Mouse (Mus musculus) gastrocnemius, postnatal 14 days (tissue): ENCODE data around the gene C1rb. TPM values are rescaled to one million over a fixed set of nuclear protein-coding genes. Genes with fewer than 3 reads are reported as not detected.
A peak's percentile ranks its signal among the peaks of the same experiment; 100 is the strongest.
"Not testable (repeated sequence)": the region's sequence is repeated elsewhere in the genome, so short reads cannot be mapped to it uniquely, and the experiment has no call there.

Experiments
- DNase-seq: peaks from one replicate; pipeline ENCODE4 v3.0.0; 2021; ENCODE audit warnings: mixed read lengths
- intact Hi-C: fragments of 180-260 bp; cut with DNase I; formaldehyde crosslinking; loops from one replicate; pipeline ENCODE4 v1.15.1; 2025; ENCODE audit warnings: low total_unique reads
- long read RNA-seq, 2 experiments: library from polyadenylated mRNA; stranded (forward); transcript quantifications; one replicate each; pipeline ENCODE4 v2.0.0; 2021
- total RNA-seq, 2 experiments: library from RNA; stranded (reverse); gene quantifications; 2 replicates each; pipeline ENCODE4 v1.2.3; 2021

C1rb gene
- 1 to 10 TPM; 1.3 to 2.3 TPM for total RNA-seq
- long read RNA-seq, experiment 1: 0 reads
- long read RNA-seq, experiment 2: 0 reads

- intact Hi-C loops: loop anchor here (10.0 kb wide), 2 partner anchors 85 to 195 kb away; partner anchors contain the start of gene Eno2
- DNase-seq: peak; percentile 50
Observed at GRCm38 (mm10) chr6:124570026-124570425, at the start of gene C1rb. TSS of gene C1rb (plus strand) at chr6:124570294.

- DNase-seq, intact Hi-C loops: not testable (repeated sequence)
Observed at GRCm38 (mm10) chr6:124522082-124522481, 48.0 kb upstream of the C1rb start.

GRCm38 (mm10) chr6:124527881-124528280 lies 42.2 kb upstream of the C1rb start:
- no peak for DNase-seq
- intact Hi-C loops: no loop called here

- DNase-seq: no peak
- intact Hi-C loops: no loop called here
Observed at GRCm38 (mm10) chr6:124531077-124531476, 39.0 kb upstream of the C1rb start.

- DNase-seq, intact Hi-C loops: not testable (repeated sequence)
Observed at GRCm38 (mm10) chr6:124536125-124536829, 33.8 kb upstream of the C1rb start.

- intact Hi-C loops, DNase-seq: not testable (repeated sequence)
Observed at GRCm38 (mm10) chr6:124541176-124541575, 28.9 kb upstream of the C1rb start.

- intact Hi-C loops: not testable (repeated sequence)
Observed at GRCm38 (mm10) chr6:124542284-124542683, 27.8 kb upstream of the C1rb start, which contains the start of gene C1s1. TSS of gene C1s1 (minus strand) at chr6:124542359.

GRCm38 (mm10) chr6:124544466-124544865 lies 25.6 kb upstream of the C1rb start:
- intact Hi-C loops: no loop called here
- DNase-seq: peak; percentile 43

More at GRCm38 (mm10) chr6:124542284-124542683, 27.8 kb upstream of the C1rb start, which contains the start of gene C1s1:
- peak; percentile 54 for DNase-seq

GRCm38 (mm10) chr6:124545425-124545824 lies 24.7 kb upstream of the C1rb start:
- intact Hi-C loops: no loop called here
- no peak for DNase-seq

- DNase-seq, intact Hi-C loops: not testable (repeated sequence)
Observed at GRCm38 (mm10) chr6:124547979-124548378, 22.1 kb upstream of the C1rb start.

- intact Hi-C loops: no loop called here
- no peak for DNase-seq
Observed at GRCm38 (mm10) chr6:124549023-124549550, 21.0 kb upstream of the C1rb start.

GRCm38 (mm10) chr6:124552766-124553165 lies 17.3 kb upstream of the C1rb start:
- intact Hi-C loops: no loop called here
- DNase-seq: no peak

- intact Hi-C loops, DNase-seq: not testable (repeated sequence)
Observed at GRCm38 (mm10) chr6:124555956-124556355, 14.1 kb upstream of the C1rb start.

- intact Hi-C loops, DNase-seq: not testable (repeated sequence)
Observed at GRCm38 (mm10) chr6:124561156-124561555, 8.9 kb upstream of the C1rb start.

GRCm38 (mm10) chr6:124561611-124562010 lies 8.5 kb upstream of the C1rb start:
- intact Hi-C loops, DNase-seq: not testable (repeated sequence)

- intact Hi-C loops: loop anchor here (10.0 kb wide), 2 partner anchors 80 to 190 kb away; partner anchors contain the start of gene Eno2
- not testable (repeated sequence) for DNase-seq
Observed at GRCm38 (mm10) chr6:124575155-124575678, 5.1 kb downstream of the C1rb start.

- not testable (repeated sequence) for DNase-seq
Observed at GRCm38 (mm10) chr6:124580155-124580554, 10.1 kb downstream of the C1rb start.

GRCm38 (mm10) chr6:124582231-124582630 lies 12.1 kb downstream of the C1rb start:
- no peak for DNase-seq
- intact Hi-C loops: no loop called here

More at GRCm38 (mm10) chr6:124580155-124580554, 10.1 kb downstream of the C1rb start:
- intact Hi-C loops: not testable (repeated sequence)

- intact Hi-C loops: no loop called here
- no peak for DNase-seq
Observed at GRCm38 (mm10) chr6:124584935-124585334, 14.8 kb downstream of the C1rb start.

GRCm38 (mm10) chr6:124585761-124586160 lies 15.7 kb downstream of the C1rb start:
- intact Hi-C loops: no loop called here
- peak; percentile 16 for DNase-seq
